Mouse (Mus musculus) neural tube, embryonic 11.5 days (tissue): ENCODE measurements around the gene Cnih2. TPM values are rescaled to one million over a fixed set of nuclear protein-coding genes. Genes with fewer than 3 reads are reported as not detected.

ENCODE experiments used
- ATAC-seq: fragments of 200-750 bp; cut with Nextera tagmentation; 2 replicates; pipeline ENCODE4 v1.8.0; 2017; ENCODE audit warnings: moderate number of reproducible peaks, mild to moderate bottlenecking, moderate TSS enrichment, moderate library complexity; ENCODE audit not compliant: insufficient read depth, low FRiP score, low TSS enrichment
- DNase-seq: peaks from one replicate; pipeline ENCODE4 v3.0.0-alpha.2; 2015; ENCODE audit warnings: low spot score
- H3K27ac ChIP-seq: fragments of 300-500 bp; sonication (generic); 2 replicates; pipeline ENCODE4 v1.5.1; 2014; ENCODE audit warnings: low read depth, mild to moderate bottlenecking, low read length
- H3K27me3 ChIP-seq: fragments of 300-500 bp; sonication (generic); 2 replicates; pipeline ENCODE4 v1.6.1; 2014; ENCODE audit warnings: mild to moderate bottlenecking, low read length, mixed read lengths; ENCODE audit not compliant: control insufficient read depth, insufficient read depth
- H3K36me3 ChIP-seq: fragments of 300-500 bp; sonication (generic); 2 replicates; pipeline ENCODE4 v1.6.1; 2014; ENCODE audit warnings: mild to moderate bottlenecking, low read length, moderate library complexity, mixed read lengths; ENCODE audit not compliant: control insufficient read depth, insufficient read depth
- H3K4me1 ChIP-seq: fragments of 300-500 bp; sonication (generic); 2 replicates; pipeline ENCODE4 v1.6.1; 2014; ENCODE audit warnings: low read length, mixed read lengths; ENCODE audit not compliant: control insufficient read depth, insufficient read depth
- H3K4me2 ChIP-seq: fragments of 300-500 bp; sonication (generic); 2 replicates; pipeline ENCODE4 v1.6.1; 2014; ENCODE audit warnings: low read depth, mild to moderate bottlenecking, moderate library complexity
- H3K4me3 ChIP-seq: fragments of 300-500 bp; sonication (generic); 2 replicates; pipeline ENCODE4 v1.5.1; 2014; ENCODE audit warnings: low read depth, low read length
- H3K9ac ChIP-seq: fragments of 300-500 bp; sonication (generic); 2 replicates; pipeline ENCODE4 v1.6.1; 2014; ENCODE audit warnings: mild to moderate bottlenecking, low read length
- H3K9me3 ChIP-seq: fragments of 300-500 bp; sonication (generic); 2 replicates; pipeline ENCODE4 v1.6.1; 2016; ENCODE audit warnings: low read length; ENCODE audit not compliant: control insufficient read depth
- whole genome bisulfite sequencing: fragments of 180-500 bp; shearing (Covaris S2); extraction: QIAGEN DNeasy Blood & Tissue Kit; methylation state at CpG from one replicate; pipeline ENCODE4 v1.1.7; 2014; 5-methylcytosine and 5-hydroxymethylcytosine counted together
- polyA plus RNA-seq: library from polyadenylated mRNA; unstranded; fragments of >200 nt; fragmentation: Nextera tagmentation; extraction: Ambion mirVana; gene quantifications from 2 replicates; pipeline ENCODE4 v1.2.1, GENCODE M21; 2014

The Cnih2 gene
- polyA plus RNA-seq, 1 experiment from 2014 or later, result 127 TPM

DNA sequence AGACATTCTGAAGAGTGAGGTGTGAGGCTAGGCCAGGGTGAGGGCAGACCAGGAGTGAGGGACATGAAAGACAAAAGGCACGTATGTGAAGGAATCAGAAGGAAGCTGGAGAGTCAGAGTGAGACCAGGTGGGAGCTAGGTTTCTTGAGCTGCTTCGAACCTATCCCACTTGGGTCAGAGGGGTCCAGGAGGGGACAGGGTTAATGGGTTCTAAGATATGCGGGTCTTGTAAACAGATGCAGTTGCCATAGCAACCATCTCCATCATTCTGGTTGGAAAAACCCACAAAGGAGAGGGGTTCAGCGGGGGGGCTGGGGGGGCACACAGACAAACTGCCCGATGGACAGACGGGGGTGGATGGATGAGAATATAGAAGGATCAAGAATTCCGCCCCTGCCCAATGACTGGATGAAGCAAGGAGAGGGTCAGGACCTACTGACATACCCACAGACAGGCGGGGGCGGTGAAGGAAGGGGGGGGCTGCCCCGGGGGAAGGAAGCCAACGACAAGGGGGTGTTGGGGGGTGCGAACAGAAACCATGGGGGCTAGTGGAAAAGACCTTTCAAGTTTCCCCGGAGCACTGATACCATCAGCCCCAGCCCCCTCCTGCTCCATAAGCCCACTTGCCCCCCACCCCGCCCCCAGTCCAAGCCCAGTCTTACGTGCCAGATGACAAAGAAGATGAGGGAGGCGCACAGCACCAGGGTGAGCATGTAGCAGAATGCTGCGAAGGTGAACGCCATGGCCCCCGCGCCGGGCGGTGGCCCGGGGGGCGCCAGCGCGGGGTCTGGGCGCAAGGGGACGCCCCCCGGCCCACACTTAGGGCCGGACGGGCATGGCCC is 579 bp downstream of the Cnih2 start:
- no peaks in the 10 kb centered on the region for H3K27me3 ChIP-seq
- peaks cover 9% of the 10 kb centered on the region for H3K36me3 ChIP-seq
- DNase-seq (peak; percentile 18), ATAC-seq (peak; percentile 13; the same call in 1 of the 2 replicates)
- peak overlapping the region; percentile 70 for H3K4me3 ChIP-seq
- WGBS, result 5% methylated on average over 29 of the region's 31 CpGs
- no peaks in the 10 kb centered on the region for H3K9me3 ChIP-seq
- peaks cover 38% of the 10 kb centered on the region for H3K4me1 ChIP-seq
- H3K27ac ChIP-seq, result peak overlapping the region; percentile 74; the same call in 1 of the 2 replicates
- H3K9ac ChIP-seq, result peak overlapping the region; percentile 87
- peak overlapping the region; percentile 98 for H3K4me2 ChIP-seq

DNA sequence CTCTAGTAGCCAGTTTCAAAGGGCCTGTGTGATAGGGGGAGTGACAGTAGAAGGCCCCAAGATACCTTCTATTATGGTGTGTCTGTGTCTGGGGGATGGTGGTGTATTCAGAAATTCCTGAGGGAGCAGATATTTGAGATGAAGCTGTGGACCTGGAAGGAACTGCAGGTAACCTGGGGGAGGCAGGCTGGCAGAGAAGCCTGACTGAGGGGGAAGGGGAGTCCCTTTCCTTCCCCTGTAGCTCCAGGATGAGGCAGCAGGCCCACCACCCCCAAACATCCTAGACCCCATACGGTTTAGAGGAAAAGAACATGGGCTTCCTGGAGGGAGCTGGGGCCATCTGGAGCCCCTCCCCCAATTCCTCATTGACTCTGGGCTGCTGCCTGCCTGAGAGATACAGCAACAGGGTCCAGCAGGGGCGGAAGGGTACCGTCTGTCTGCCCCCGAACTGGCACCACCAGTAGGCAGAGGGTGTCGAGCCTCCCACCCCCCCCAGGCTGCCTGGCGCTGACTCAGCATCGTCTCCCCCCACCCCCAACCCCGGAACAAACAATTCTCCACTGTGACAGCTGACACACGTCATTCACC is 2.3 kb downstream of the Cnih2 start:
- Histone ChIP-seq H3K9me3 (no peaks in the 10 kb centered on the region), H3K36me3 (peaks cover 13% of the 10 kb centered on the region), H3K4me1 (peaks cover 38% of the 10 kb centered on the region), H3K9ac (peak overlapping the region; percentile 44), H3K27ac (no peak overlapping the region), H3K4me2 (peak overlapping the region; percentile 98), H3K27me3 (no peaks in the 10 kb centered on the region), H3K4me3 (peak overlapping the region; percentile 70)
- WGBS, result 17% methylated on average over 9 of the region's 9 CpGs
- DNase-seq (peak; percentile 15), ATAC-seq (no peak)

GRCm38 (mm10) chr19:5094746-5095417 is 3.4 kb downstream of the Cnih2 start:
- peak overlapping the region; percentile 15 for H3K4me3 ChIP-seq
- peaks cover 9% of the 10 kb centered on the region for H3K36me3 ChIP-seq
- peaks cover 38% of the 10 kb centered on the region for H3K4me1 ChIP-seq
- H3K9me3 ChIP-seq, result no peaks in the 10 kb centered on the region
- 40% methylated on average over 11 of the region's 11 CpGs for WGBS
- H3K27me3 ChIP-seq, result no peaks in the 10 kb centered on the region
- H3K4me2 ChIP-seq, result peak overlapping the region; percentile 98
- peak; percentile 2; the same call in 1 of the 2 replicates for ATAC-seq
- DNase-seq, result no peak
- H3K9ac ChIP-seq, result no peak overlapping the region; the same call in 1 of the 2 replicates
- H3K27ac ChIP-seq, result peak overlapping the region; percentile 42; the same call in 1 of the 2 replicates

DNA sequence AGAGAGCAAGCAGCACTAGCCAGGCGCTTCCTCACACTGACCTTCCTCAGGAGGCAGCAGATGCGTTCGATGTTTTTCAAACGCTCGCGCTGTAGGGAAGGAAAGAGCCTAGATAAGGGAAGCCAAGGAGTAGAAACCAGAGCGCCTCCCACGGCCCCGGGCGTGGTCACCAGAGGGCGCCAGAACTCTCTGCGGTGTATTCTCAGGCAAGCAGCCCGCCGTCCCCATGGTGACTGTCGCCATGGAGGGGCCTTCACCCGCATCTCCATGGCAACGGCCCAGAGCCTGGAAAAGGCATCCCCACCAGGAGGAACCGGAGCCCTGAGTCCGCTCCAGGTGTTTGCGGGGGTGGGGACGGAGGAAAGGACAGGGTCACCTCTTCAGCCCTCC is 4.1 kb downstream of the Cnih2 start:
- no peak overlapping the region for H3K27ac ChIP-seq
- peak; percentile 96 for DNase-seq
- no peaks in the 10 kb centered on the region for H3K27me3 ChIP-seq
- under 1% methylated on average over 21 of the region's 21 CpGs for WGBS
- H3K36me3 ChIP-seq, result peaks cover 4% of the 10 kb centered on the region
- H3K4me3 ChIP-seq, result peak overlapping the region; percentile 15; the same call in 1 of the 2 replicates
- H3K4me1 ChIP-seq, result peaks cover 39% of the 10 kb centered on the region
- peak; percentile 68 for ATAC-seq
- H3K4me2 ChIP-seq, result peak overlapping the region; percentile 98
- no peaks in the 10 kb centered on the region for H3K9me3 ChIP-seq
- H3K9ac ChIP-seq, result no peak overlapping the region; the same call in 1 of the 2 replicates

- no peak overlapping the region for H3K9ac ChIP-seq
- no peak overlapping the region for H3K27ac ChIP-seq
- no peaks in the 10 kb centered on the region for H3K9me3 ChIP-seq
- H3K4me2 ChIP-seq, result no peak overlapping the region
- 79% methylated on average over 12 of the region's 12 CpGs for WGBS
- no peaks in the 10 kb centered on the region for H3K27me3 ChIP-seq
- DNase-seq (no peak), ATAC-seq (0 out of 2 replicates have a peak, but pooled peaks have one; percentile 3)
- no peak overlapping the region; the same call in 1 of the 2 replicates for H3K4me3 ChIP-seq
- H3K36me3 ChIP-seq, result peaks cover 4% of the 10 kb centered on the region
- peaks cover 38% of the 10 kb centered on the region for H3K4me1 ChIP-seq
Observed at GRCm38 (mm10) chr19:5093481-5094242, 4.7 kb downstream of the Cnih2 start.

DNA sequence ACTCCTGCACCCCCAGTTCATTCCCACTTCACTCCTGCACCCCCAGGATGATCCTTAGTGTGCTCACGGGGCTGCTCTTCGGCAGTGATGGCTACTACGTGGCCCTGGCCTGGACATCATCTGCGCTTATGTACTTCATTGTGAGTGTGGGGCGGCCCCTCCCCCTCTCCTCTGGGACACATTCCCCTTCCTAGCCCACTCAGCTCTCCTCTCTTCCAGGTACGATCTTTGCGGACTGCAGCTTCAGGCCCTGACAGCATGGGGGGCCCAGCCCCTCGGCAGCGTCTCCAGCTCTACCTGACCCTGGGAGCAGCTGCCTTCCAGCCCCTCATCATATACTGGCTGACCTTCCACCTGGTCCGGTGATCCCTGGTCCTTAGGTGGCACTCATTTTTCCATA is 6.2 kb downstream of the Cnih2 start:
- Histone ChIP-seq H3K4me3 (no peak overlapping the region), H3K27ac (no peak overlapping the region), H3K36me3 (peaks cover 4% of the 10 kb centered on the region), H3K4me1 (peaks cover 36% of the 10 kb centered on the region), H3K27me3 (no peaks in the 10 kb centered on the region), H3K4me2 (no peak overlapping the region), H3K9ac (no peak overlapping the region), H3K9me3 (no peaks in the 10 kb centered on the region)
- WGBS, result 91% methylated on average over 10 of the region's 10 CpGs
- DNase-seq (no peak), ATAC-seq (no peak)

DNA sequence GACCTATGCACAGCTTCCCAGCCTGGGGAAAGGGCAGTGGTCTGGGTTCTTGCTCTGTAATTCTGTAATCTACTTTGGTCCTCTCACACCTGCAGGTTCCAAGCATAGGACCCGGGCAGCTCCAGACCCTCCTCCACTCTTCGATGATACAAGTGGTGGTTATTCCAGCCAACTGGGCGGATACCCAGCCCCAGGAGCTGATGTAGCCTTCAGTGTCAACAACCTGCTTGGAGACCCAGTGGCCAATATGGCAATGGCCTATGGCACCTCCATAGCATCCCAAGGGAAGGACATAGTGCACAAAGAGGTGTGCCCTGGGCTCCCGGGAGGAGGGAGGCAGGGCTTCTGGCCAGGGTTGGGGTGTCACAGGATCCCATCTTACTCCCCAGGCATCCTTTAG is 9.0 kb downstream of the Cnih2 start:
- peaks cover 15% of the 10 kb centered on the region for H3K4me1 ChIP-seq
- WGBS, result 89% methylated on average over 4 of the region's 4 CpGs
- no peak overlapping the region for H3K27ac ChIP-seq
- H3K9ac ChIP-seq, result no peak overlapping the region
- peak overlapping the region; percentile 83 for H3K4me2 ChIP-seq
- H3K9me3 ChIP-seq, result no peaks in the 10 kb centered on the region
- DNase-seq (no peak), ATAC-seq (no peak)
- H3K4me3 ChIP-seq, result peak overlapping the region; percentile 83
- H3K36me3 ChIP-seq, result peaks cover 4% of the 10 kb centered on the region
- peaks cover 22% of the 10 kb centered on the region for H3K27me3 ChIP-seq
